Mouse (Mus musculus): Measurements from ENCODE around the gene Abcd4.

Abcd4 gene

GRCm38 (mm10) chr12:84616977-84617630, at the start of gene Abcd4:
Gene Abcd4, minus strand, starts transcription at chr12:84617413.
- ChIA-PET CTCF (interaction anchor here in 3 of 4 experiments (0.6 to 4.1 kb wide), 19 partner anchors 9 to 664 kb away, joined by 3 to 21 read pairs (median 4); partner anchors contain the start of gene Ltbp2 (in 1 of the 3)), POLR2A (interaction anchor here (0.5 to 1.9 kb wide), 29 partner anchors 8 to 379 kb away, joined by 3 to 17 read pairs (median 4); partner anchors contain the start of genes Aldh6a1 (in 2 of the 4), Lin52 (in 2 of the 4), Vrtn (in 2 of the 4) and Bbof1 (in 1 of the 4))

- POLR2A ChIA-PET, result interaction anchor here in 3 of 4 experiments (0.7 to 2.1 kb wide), 22 partner anchors 9 to 221 kb away, joined by 3 to 9 read pairs (median 3); partner anchors contain the start of genes Aldh6a1 (in 1 of the 3), Isca2 (in 1 of the 3), Lin52 (in 1 of the 3) and Npc2 (in 1 of the 3)
- CTCF ChIA-PET, result interaction anchor here (0.5 to 2.3 kb wide), 105 partner anchors 8 to 746 kb away, joined by 3 to 31 read pairs (median 4); partner anchors contain the start of genes Vrtn (in 4 of the 4), Ltbp2 (in 3 of the 4), Syndig1l (in 2 of the 4) and Vsx2 (in 2 of the 4)
These were observed 36.7 kb upstream of the Abcd4 start for GRCm38 (mm10) chr12:84653912-84654311.

GRCm38 (mm10) chr12:84650234-84650633, 33.0 kb upstream of the Abcd4 start:
- ChIA-PET POLR2A (interaction anchor here in 3 of 4 experiments (0.5 to 2.1 kb wide), 9 partner anchors 10 to 123 kb away, joined by 3 to 8 read pairs (median 3); partner anchors contain the start of genes Isca2 (in 2 of the 3), Npc2 (in 2 of the 3), Syndig1l (in 1 of the 3) and Vrtn (in 1 of the 3)), CTCF (interaction anchor here in 2 of 4 experiments (0.5 to 1.6 kb wide), 4 partner anchors 12 to 1051 kb away, joined by 3 to 5 read pairs (median 4); no protein-coding TSS in a partner anchor)

- ChIA-PET CTCF (interaction anchor here (0.6 to 3.5 kb wide), 11 partner anchors 13 to 440 kb away, joined by 3 to 25 read pairs (median 5); no protein-coding TSS in a partner anchor), POLR2A (interaction anchor here in 2 of 4 experiments (0.6 to 4.8 kb wide), 15 partner anchors 8 to 997 kb away, joined by 3 to 28 read pairs (median 3); partner anchors contain the start of genes Abcd4 (in 2 of the 2), Isca2 (in 1 of the 2) and Npc2 (in 1 of the 2))
These were observed 23.4 kb upstream of the Abcd4 start, which contains the start of gene Vrtn for GRCm38 (mm10) chr12:84640654-84641053. Gene Vrtn, plus strand, starts transcription at chr12:84641019.

GRCm38 (mm10) chr12:84640253-84640652, 23.0 kb upstream of the Abcd4 start:
- ChIA-PET POLR2A (interaction anchor here in 2 of 4 experiments (0.6 to 4.8 kb wide), 7 partner anchors 10 to 27 kb away, joined by 3 to 28 read pairs (median 4); partner anchors contain the start of gene Abcd4 (in 1 of the 2)), CTCF (interaction anchor here in 3 of 4 experiments (0.6 to 1.6 kb wide), 6 partner anchors 14 to 233 kb away, joined by 3 to 7 read pairs (median 5); no protein-coding TSS in a partner anchor)

GRCm38 (mm10) chr12:84631867-84632266, 14.7 kb upstream of the Abcd4 start:
- ChIA-PET CTCF (interaction anchor here in 2 of 4 experiments (0.9 to 1.0 kb wide), 2 partner anchors 11 to 22 kb away, joined by 3 read pairs; no protein-coding TSS in a partner anchor), POLR2A (interaction anchor here in 2 of 4 experiments (0.7 to 0.9 kb wide), 2 partner anchors 9 to 17 kb away, joined by 3 read pairs; partner anchors contain the start of gene Vrtn (in 1 of the 2))

GRCm38 (mm10) chr12:84625116-84625515, 7.9 kb upstream of the Abcd4 start:
- POLR2A ChIA-PET, result interaction anchor here in 3 of 4 experiments (0.6 to 3.1 kb wide), 19 partner anchors 8 to 208 kb away, joined by 3 to 28 read pairs (median 4); partner anchors contain the start of genes Abcd4 (in 2 of the 3), Aldh6a1 (in 1 of the 3), Lin52 (in 1 of the 3) and Rnf113a2 (in 1 of the 3)
- CTCF ChIA-PET, result interaction anchor here (0.5 to 2.0 kb wide), 16 partner anchors 9 to 1610 kb away, joined by 3 to 10 read pairs (median 4); partner anchors contain the start of gene Ltbp2 (in 2 of the 4)

- ChIA-PET POLR2A (interaction anchor here in 2 of 4 experiments (0.6 to 3.1 kb wide), 14 partner anchors 7 to 173 kb away, joined by 3 to 28 read pairs (median 4); partner anchors contain the start of genes Abcd4 (in 1 of the 2), Aldh6a1 (in 1 of the 2) and Lin52 (in 1 of the 2)), CTCF (interaction anchor here in 3 of 4 experiments (0.8 to 2.0 kb wide), 11 partner anchors 13 to 252 kb away, joined by 3 to 10 read pairs (median 4); partner anchors contain the start of gene Ltbp2 (in 1 of the 3))
These were observed 7.4 kb upstream of the Abcd4 start for GRCm38 (mm10) chr12:84624601-84625000.

GRCm38 (mm10) chr12:84620975-84621374, 3.8 kb upstream of the Abcd4 start:
- CTCF ChIA-PET, result interaction anchor here in 3 of 4 experiments (0.6 to 4.1 kb wide), 5 partner anchors 11 to 166 kb away, joined by 3 to 21 read pairs (median 6); no protein-coding TSS in a partner anchor
- POLR2A ChIA-PET, result interaction anchor here in 1 of 4 experiments (0.8 to 1.5 kb wide), 3 partner anchors 9 to 13 kb away, joined by 3 read pairs; no protein-coding TSS in a partner anchor

- POLR2A ChIA-PET, result interaction anchor here (0.5 to 1.9 kb wide), 31 partner anchors 8 to 670 kb away, joined by 3 to 17 read pairs (median 4); partner anchors contain the start of genes Aldh6a1 (in 2 of the 4), Lin52 (in 2 of the 4), Vrtn (in 2 of the 4) and Bbof1 (in 1 of the 4)
- CTCF ChIA-PET, result interaction anchor here in 3 of 4 experiments (0.7 to 4.1 kb wide), 16 partner anchors 9 to 663 kb away, joined by 3 to 21 read pairs (median 4); partner anchors contain the start of gene Ltbp2 (in 1 of the 3)
These were observed 450 bp upstream of the Abcd4 start for GRCm38 (mm10) chr12:84617663-84618062.

GRCm38 (mm10) chr12:84614524-84614923, 2.7 kb downstream of the Abcd4 start:
- CTCF ChIA-PET, result interaction anchor here (0.6 to 3.6 kb wide), 11 partner anchors 9 to 1548 kb away, joined by 3 to 20 read pairs (median 6); no protein-coding TSS in a partner anchor
- POLR2A ChIA-PET, result interaction anchor here (0.5 to 4.9 kb wide), 48 partner anchors 9 to 723 kb away, joined by 3 to 31 read pairs (median 4); partner anchors contain the start of genes Aldh6a1 (in 2 of the 4), Isca2 (in 2 of the 4), Lin52 (in 2 of the 4) and Npc2 (in 2 of the 4)

GRCm38 (mm10) chr12:84614001-84614400, 3.2 kb downstream of the Abcd4 start:
- POLR2A ChIA-PET, result interaction anchor here (0.5 to 4.9 kb wide), 62 partner anchors 9 to 724 kb away, joined by 3 to 31 read pairs (median 4); partner anchors contain the start of genes Isca2 (in 3 of the 4), Npc2 (in 3 of the 4), Aldh6a1 (in 2 of the 4) and Lin52 (in 2 of the 4)
- CTCF ChIA-PET, result interaction anchor here (0.6 to 3.6 kb wide), 10 partner anchors 9 to 692 kb away, joined by 3 to 20 read pairs (median 4); no protein-coding TSS in a partner anchor

- POLR2A ChIA-PET, result interaction anchor here in 3 of 4 experiments (0.6 to 4.9 kb wide), 31 partner anchors 9 to 1861 kb away, joined by 3 to 31 read pairs (median 4); partner anchors contain the start of genes Aldh6a1 (in 2 of the 3), Isca2 (in 2 of the 3), Lin52 (in 2 of the 3) and Npc2 (in 2 of the 3)
- CTCF ChIA-PET, result interaction anchor here in 3 of 4 experiments (0.5 to 3.6 kb wide), 8 partner anchors 9 to 271 kb away, joined by 3 to 20 read pairs (median 4); partner anchors contain the start of gene Vrtn (in 1 of the 3)
These were observed 4.7 kb downstream of the Abcd4 start for GRCm38 (mm10) chr12:84612518-84612917.

GRCm38 (mm10) chr12:84611718-84612117, 5.5 kb downstream of the Abcd4 start:
- POLR2A ChIA-PET, result interaction anchor here in 3 of 4 experiments (0.6 to 4.9 kb wide), 25 partner anchors 8 to 1862 kb away, joined by 3 to 31 read pairs (median 4); partner anchors contain the start of genes Aldh6a1 (in 2 of the 3), Isca2 (in 2 of the 3), Lin52 (in 2 of the 3) and Npc2 (in 2 of the 3)
- CTCF ChIA-PET, result interaction anchor here in 3 of 4 experiments (0.6 to 2.2 kb wide), 7 partner anchors 8 to 310 kb away, joined by 3 to 15 read pairs (median 4); partner anchors contain the start of genes Rnf113a2 (in 1 of the 3) and Vrtn (in 1 of the 3)

GRCm38 (mm10) chr12:84605860-84606259, 11.4 kb downstream of the Abcd4 start:
- ChIA-PET POLR2A (interaction anchor here in 2 of 4 experiments (0.5 to 3.4 kb wide), 8 partner anchors 8 to 68 kb away, joined by 3 to 22 read pairs (median 5); partner anchors contain the start of gene Abcd4 (in 1 of the 2)), CTCF (interaction anchor here in 3 of 4 experiments (0.7 to 1.6 kb wide), 11 partner anchors 8 to 272 kb away, joined by 3 to 5 read pairs (median 3); partner anchors contain the start of gene Abcd4 (in 1 of the 3))

- CTCF ChIA-PET, result interaction anchor here (0.6 to 3.5 kb wide), 9 partner anchors 8 to 702 kb away, joined by 3 to 15 read pairs (median 4); partner anchors contain the start of gene Abcd4 (in 1 of the 4)
- POLR2A ChIA-PET, result interaction anchor here in 3 of 4 experiments (1.6 to 3.4 kb wide), 7 partner anchors 8 to 15 kb away, joined by 4 to 22 read pairs (median 7); partner anchors contain the start of gene Abcd4 (in 1 of the 3)
These were observed 13.2 kb downstream of the Abcd4 start for GRCm38 (mm10) chr12:84604001-84604400.

Data from embryonic stem cell, embryonic (primary cell).